Mouse (Mus musculus) thymus, adult 2 months (tissue): ENCODE measurements around the gene Vac14.

Source experiments
- CTCF ChIP-seq: fragments of 200-500 bp; IDR thresholded peaks from 2 replicates; pipeline ENCODE4 v1.5.1; 2012; ENCODE audit warnings: mild to moderate bottlenecking, control low read depth, low read length, moderate library complexity, borderline replicate concordance; ENCODE audit not compliant: control insufficient read depth, poor library complexity, insufficient read depth; ENCODE audit errors: extremely low read depth
- POLR2A ChIP-seq: fragments of 200-500 bp; IDR thresholded peaks from 2 replicates; pipeline ENCODE4 v1.6.1; 2012; ENCODE audit warnings: mild to moderate bottlenecking, low read length, control low read depth, moderate library complexity; ENCODE audit not compliant: control insufficient read depth, poor library complexity, insufficient read depth; ENCODE audit errors: extremely low read depth

GRCm38 (mm10) chr8:110672133-110672532 lies 53.7 kb downstream of the Vac14 start:
- no peak for TF ChIP-seq CTCF
- TF ChIP-seq POLR2A = no peak
